Mouse (Mus musculus) limb, embryonic 11.5 days (tissue): ENCODE results near the gene 9430038I01Rik. TPM values are rescaled to one million over a fixed set of nuclear protein-coding genes. Genes with fewer than 3 reads are reported as not detected.

Source experiments
- ATAC-seq: fragments of 200-750 bp; cut with Nextera tagmentation; 2 replicates; pipeline ENCODE4 v1.8.0; 2017; ENCODE audit warnings: low read depth; ENCODE audit not compliant: insufficient number of reproducible peaks, low FRiP score, low TSS enrichment
- DNase-seq: peaks from one replicate; pipeline ENCODE4 v3.0.0-alpha.2; 2015; ENCODE audit warnings: low spot score
- H3K27ac ChIP-seq: fragments of 300-500 bp; sonication (generic); replicated peaks from 2 replicates; pipeline ENCODE4 v1.5.1; 2014; ENCODE audit warnings: low read depth, mild to moderate bottlenecking, low read length
- H3K27me3 ChIP-seq: fragments of 300-500 bp; sonication (generic); 2 replicates; pipeline ENCODE4 v1.6.1; 2014; ENCODE audit warnings: mild to moderate bottlenecking, low read length, mixed read lengths; ENCODE audit not compliant: control insufficient read depth, insufficient read depth
- H3K36me3 ChIP-seq: fragments of 300-500 bp; sonication (generic); 2 replicates; pipeline ENCODE4 v1.6.1; 2014; ENCODE audit warnings: mild to moderate bottlenecking, low read length, moderate library complexity, mixed read lengths; ENCODE audit not compliant: control insufficient read depth, insufficient read depth
- H3K4me1 ChIP-seq: fragments of 300-500 bp; sonication (generic); 2 replicates; pipeline ENCODE4 v1.6.1; 2014; ENCODE audit warnings: low read length, mixed read lengths; ENCODE audit not compliant: control insufficient read depth, insufficient read depth
- H3K4me2 ChIP-seq: fragments of 300-500 bp; sonication (generic); 2 replicates; pipeline ENCODE4 v1.6.1; 2014; ENCODE audit warnings: low read depth, mild to moderate bottlenecking, moderate library complexity; ENCODE audit not compliant: severe bottlenecking
- H3K4me3 ChIP-seq: fragments of 300-500 bp; sonication (generic); 2 replicates; pipeline ENCODE4 v1.5.1; 2014; ENCODE audit warnings: low read depth, low read length
- H3K9ac ChIP-seq: fragments of 300-500 bp; sonication (generic); 2 replicates; pipeline ENCODE4 v1.6.1; 2014; ENCODE audit warnings: mild to moderate bottlenecking, low read length
- H3K9me3 ChIP-seq: fragments of 300-500 bp; sonication (generic); 2 replicates; pipeline ENCODE4 v1.6.1; 2016; ENCODE audit warnings: low read length; ENCODE audit not compliant: control insufficient read depth
- WGBS: fragments of 180-500 bp; shearing (Covaris S2); extraction: QIAGEN DNeasy Blood & Tissue Kit; methylation state at CpG from one replicate; pipeline ENCODE4 v1.1.7; 2014; 5-methylcytosine and 5-hydroxymethylcytosine counted together
- polyA plus RNA-seq: library from polyadenylated mRNA; unstranded; fragments of >200 nt; fragmentation: Nextera tagmentation; extraction: Ambion mirVana; gene quantifications from 2 replicates; pipeline ENCODE4 v1.2.1, GENCODE M21; 2014

Gene 9430038I01Rik
- polyA plus RNA-seq, 1 experiment from 2014 or later = 26.2 TPM

GRCm38 (mm10) chr7:137431769-137432603 is 21.4 kb upstream of the 9430038I01Rik start:
- Histone ChIP-seq H3K27ac (0 out of 2 replicates have a peak overlapping the region, but pooled peaks have one; percentile 47), H3K4me3 (no peak overlapping the region), H3K4me2 (no peak overlapping the region), H3K9ac (no peak overlapping the region), H3K4me1 (peaks cover 15% of the 10 kb centered on the region), H3K27me3 (no peaks in the 10 kb centered on the region), H3K9me3 (no peaks in the 10 kb centered on the region), H3K36me3 (no peaks in the 10 kb centered on the region)
- DNase-seq (peak; percentile 46), ATAC-seq (no peak)
- 36% methylated on average over 13 of the region's 13 CpGs for WGBS

GRCm38 (mm10) chr7:137426693-137427092 is 16.1 kb upstream of the 9430038I01Rik start:
- H3K27ac ChIP-seq = no peak overlapping the region
- peaks cover 6% of the 10 kb centered on the region for H3K4me1 ChIP-seq
- H3K27me3 ChIP-seq = no peaks in the 10 kb centered on the region
- no peak for DNase-seq
- no peak for ATAC-seq
- no peaks in the 10 kb centered on the region for H3K36me3 ChIP-seq
- no peak overlapping the region for H3K9ac ChIP-seq
- no peak overlapping the region for H3K4me3 ChIP-seq
- H3K9me3 ChIP-seq = no peaks in the 10 kb centered on the region
- no peak overlapping the region for H3K4me2 ChIP-seq
- 58% methylated on average over 4 of the region's 4 CpGs for WGBS

GRCm38 (mm10) chr7:137421236-137421635 is 10.7 kb upstream of the 9430038I01Rik start:
- Histone ChIP-seq H3K27ac (no peak overlapping the region), H3K9me3 (no peaks in the 10 kb centered on the region), H3K4me3 (no peak overlapping the region), H3K4me1 (no peaks in the 10 kb centered on the region), H3K4me2 (no peak overlapping the region), H3K9ac (no peak overlapping the region), H3K36me3 (no peaks in the 10 kb centered on the region), H3K27me3 (no peaks in the 10 kb centered on the region)
- WGBS = 90% methylated on average over 4 of the region's 4 CpGs
- no peak for DNase-seq
- ATAC-seq = no peak

- WGBS = 92% methylated on average over 2 of the region's 2 CpGs
- Histone ChIP-seq H3K9ac (no peak overlapping the region), H3K27me3 (no peaks in the 10 kb centered on the region), H3K27ac (no peak overlapping the region), H3K4me1 (no peaks in the 10 kb centered on the region), H3K36me3 (no peaks in the 10 kb centered on the region), H3K4me2 (no peak overlapping the region), H3K4me3 (no peak overlapping the region), H3K9me3 (no peaks in the 10 kb centered on the region)
- ATAC-seq (no peak), DNase-seq (no peak)
Observed at GRCm38 (mm10) chr7:137420550-137420949, 10.0 kb upstream of the 9430038I01Rik start.

GRCm38 (mm10) chr7:137414710-137415109 is 4.1 kb upstream of the 9430038I01Rik start:
- H3K4me2 ChIP-seq = no peak overlapping the region
- H3K27me3 ChIP-seq = no peaks in the 10 kb centered on the region
- WGBS = 91% methylated on average over 7 of the region's 8 CpGs
- no peak overlapping the region for H3K27ac ChIP-seq
- ATAC-seq (no peak), DNase-seq (no peak)
- no peaks in the 10 kb centered on the region for H3K36me3 ChIP-seq
- no peak overlapping the region for H3K9ac ChIP-seq
- no peaks in the 10 kb centered on the region for H3K9me3 ChIP-seq
- peaks cover 3% of the 10 kb centered on the region; the same call in 1 of the 2 replicates for H3K4me1 ChIP-seq
- no peak overlapping the region for H3K4me3 ChIP-seq

GRCm38 (mm10) chr7:137407428-137408058 is 3.0 kb downstream of the 9430038I01Rik start:
- Histone ChIP-seq H3K36me3 (no peaks in the 10 kb centered on the region), H3K4me2 (no peak overlapping the region), H3K9me3 (no peaks in the 10 kb centered on the region), H3K27me3 (no peaks in the 10 kb centered on the region), H3K9ac (no peak overlapping the region), H3K4me1 (peaks cover 3% of the 10 kb centered on the region; the same call in 1 of the 2 replicates), H3K4me3 (no peak overlapping the region), H3K27ac (no peak overlapping the region)
- no peak for ATAC-seq
- no peak for DNase-seq
- WGBS = 78% methylated on average over 1 of the region's 1 CpGs

GRCm38 (mm10) chr7:137404146-137404545 is 6.4 kb downstream of the 9430038I01Rik start:
- H3K9ac ChIP-seq = no peak overlapping the region
- no peaks in the 10 kb centered on the region for H3K9me3 ChIP-seq
- no peak overlapping the region for H3K4me3 ChIP-seq
- ATAC-seq = no peak
- H3K36me3 ChIP-seq = no peaks in the 10 kb centered on the region
- no peak for DNase-seq
- no peaks in the 10 kb centered on the region for H3K4me1 ChIP-seq
- no peaks in the 10 kb centered on the region for H3K27me3 ChIP-seq
- no peak overlapping the region for H3K4me2 ChIP-seq
- no peak overlapping the region for H3K27ac ChIP-seq
- WGBS = 85% methylated on average over 2 of the region's 2 CpGs

GRCm38 (mm10) chr7:137398973-137399372 is 11.6 kb downstream of the 9430038I01Rik start:
- Histone ChIP-seq H3K9me3 (no peaks in the 10 kb centered on the region), H3K27me3 (no peaks in the 10 kb centered on the region), H3K4me3 (no peak overlapping the region), H3K9ac (no peak overlapping the region), H3K36me3 (no peaks in the 10 kb centered on the region), H3K4me1 (no peaks in the 10 kb centered on the region), H3K4me2 (no peak overlapping the region), H3K27ac (no peak overlapping the region)
- 90% methylated on average over 4 of the region's 4 CpGs for WGBS
- DNase-seq (no peak), ATAC-seq (no peak)
